Comparison of ENCODE assay signal across 11 mouse cellular contexts in genomic region chr2:128176391-128177044, GRCm38 (mm10). TPM values are rescaled to one million over a fixed set of nuclear protein-coding genes. Genes with fewer than 3 reads are reported as not detected.
DNase-seq lines count a peak whose midpoint lies in the region; ATAC-seq lines count a peak whose summit lies in the region.
"Had no signal": no experiment of that assay in that cellular context is flagged by ENCODE, and none has a peak within 500 bp of the region (broad histone marks: within the 10 kb centered on the region; RNA-seq: fewer than 3 reads in every experiment).

No protein-coding gene starts in this region.

- no peak overlapping the region for H3K4me3 ChIP-seq in heart, embryonic 10.5 days
- H3K4me3 ChIP-seq in midbrain, embryonic 10.5 days: no peak overlapping the region
- H3K4me3 ChIP-seq in midbrain, embryonic 11.5 days (ENCODE audit: low read depth, low read length): no peak overlapping the region
- H3K4me3 ChIP-seq in heart, embryonic 16.5 days (ENCODE audit: low read length): no peak overlapping the region

- peak overlapping the region; percentile 78; the same call in 1 of the 2 replicates for H3K27ac ChIP-seq in heart, embryonic 10.5 days
- H3K27ac ChIP-seq in midbrain, embryonic 10.5 days (replicated peaks): 0 out of 2 replicates have a peak overlapping the region, but pooled peaks have one; percentile 13
- H3K27ac ChIP-seq in midbrain, embryonic 11.5 days (ENCODE audit: low read depth, low read length): no peak overlapping the region
- H3K27ac ChIP-seq in heart, embryonic 16.5 days (ENCODE audit: low read length): peak overlapping the region; percentile 44

- no peaks in the 10 kb centered on the region for H3K9me3 ChIP-seq in heart, embryonic 10.5 days
- no peaks in the 10 kb centered on the region for H3K9me3 ChIP-seq in midbrain, embryonic 10.5 days (replicated peaks)
- H3K9me3 ChIP-seq in midbrain, embryonic 11.5 days (ENCODE audit: control insufficient read depth, low read length): no peaks in the 10 kb centered on the region
- no peaks in the 10 kb centered on the region for H3K9me3 ChIP-seq in heart, embryonic 16.5 days (replicated peaks; ENCODE audit: control insufficient read depth, low read length)

- H3K9ac ChIP-seq in midbrain, embryonic 11.5 days (ENCODE audit: low read length): no peak overlapping the region
- H3K9ac ChIP-seq in heart, embryonic 16.5 days (ENCODE audit: low read length): no peak overlapping the region; the same call in 1 of the 2 replicates

- no peak for DNase-seq in heart, embryonic 10.5 days (ENCODE audit: low spot score)
- DNase-seq in heart, postnatal 36 days: no peak
- no peak for DNase-seq in midbrain, embryonic 10.5 days (ENCODE audit: low spot score)
- DNase-seq in midbrain, embryonic 11.5 days (ENCODE audit: low spot score, missing footprints): no peak
- peak; percentile 58 for DNase-seq in retina, postnatal 1 day
- no peak for DNase-seq in left cerebral cortex, adult 9 months (ENCODE audit: low spot score in 2 of 2)
- DNase-seq: layer of hippocampus, adult 9-11 months; lung, adult 2 months; thymus, postnatal 25 days had no signal

- WGBS in heart, embryonic 10.5 days: 56% methylated on average over 12 of the region's 12 CpGs
- 71% methylated on average over 12 of the region's 12 CpGs for WGBS in midbrain, embryonic 10.5 days
- WGBS in midbrain, embryonic 11.5 days: 62% methylated on average over 12 of the region's 12 CpGs
- 32% methylated on average over 12 of the region's 12 CpGs for WGBS in heart, embryonic 16.5 days

- intact Hi-C loops in heart, postnatal 36 days (cut with DNase I): no loop called here

- no peak for ATAC-seq in midbrain, embryonic 11.5 days (ENCODE audit: low FRiP score)
- no peak for ATAC-seq in heart, embryonic 16.5 days (replicated peaks; ENCODE audit: extremely low read depth, insufficient read depth, low FRiP score)
- ATAC-seq in megakaryocyte progenitor cell, adult 5-6 weeks (replicated peaks; ENCODE audit: poor library complexity): no peak

- H3K4me2 ChIP-seq in midbrain, embryonic 11.5 days: no peak overlapping the region
- H3K4me2 ChIP-seq in heart, embryonic 16.5 days (ENCODE audit: low read depth, low read length): no peak overlapping the region

- H3K27me3 ChIP-seq in heart, embryonic 10.5 days (ENCODE audit: insufficient read depth, poor library complexity, severe bottlenecking): no peaks in the 10 kb centered on the region
- H3K27me3 ChIP-seq in midbrain, embryonic 10.5 days (ENCODE audit: low read depth, poor library complexity, severe bottlenecking): no peaks in the 10 kb centered on the region
- no peaks in the 10 kb centered on the region for H3K27me3 ChIP-seq in midbrain, embryonic 11.5 days (ENCODE audit: control insufficient read depth, insufficient read depth, low read length)
- no peaks in the 10 kb centered on the region for H3K27me3 ChIP-seq in heart, embryonic 16.5 days (ENCODE audit: control insufficient read depth, insufficient read depth, low read length)

- H3K36me3 ChIP-seq in heart, embryonic 10.5 days: no peaks in the 10 kb centered on the region
- no peaks in the 10 kb centered on the region for H3K36me3 ChIP-seq in midbrain, embryonic 10.5 days
- no peaks in the 10 kb centered on the region for H3K36me3 ChIP-seq in midbrain, embryonic 11.5 days (ENCODE audit: control insufficient read depth, insufficient read depth, low read length)
- no peaks in the 10 kb centered on the region for H3K36me3 ChIP-seq in heart, embryonic 16.5 days (ENCODE audit: control insufficient read depth, insufficient read depth)

- peaks cover 61% of the 10 kb centered on the region for H3K4me1 ChIP-seq in heart, embryonic 10.5 days
- H3K4me1 ChIP-seq in midbrain, embryonic 10.5 days: peaks cover 47% of the 10 kb centered on the region
- no peaks in the 10 kb centered on the region; the same call in 1 of the 2 replicates for H3K4me1 ChIP-seq in midbrain, embryonic 11.5 days (ENCODE audit: control insufficient read depth, insufficient read depth, low read length)
- H3K4me1 ChIP-seq in heart, embryonic 16.5 days (ENCODE audit: control insufficient read depth, insufficient read depth, low read length): peaks cover 44% of the 10 kb centered on the region

RNA-seq across cellular contexts. Expression of gene Bcl2l11, which starts 50.7 kb away (rescaled TPM):
- 16.9 and 17.4 TPM in 2 replicates for polyA plus RNA-seq in heart, embryonic 10.5 days (2016; fragmentation: Nextera tagmentation; extraction: Ambion mirVana)
- 10 to 100 TPM; 17.7 to 21.9 TPM for total RNA-seq in heart, postnatal 36 days (2021)
- polyA plus RNA-seq in midbrain, embryonic 10.5 days (2016; fragmentation: Nextera tagmentation; extraction: Ambion mirVana): 25.0 and 25.1 TPM in 2 replicates
- 15.1 and 16.9 TPM in 2 replicates for polyA plus RNA-seq in midbrain, embryonic 11.5 days (2014; fragmentation: Nextera tagmentation; extraction: Ambion mirVana)
- polyA plus RNA-seq in heart, embryonic 16.5 days (2015; fragmentation: Nextera tagmentation; extraction: Ambion mirVana): 20.4 and 23.2 TPM in 2 replicates
- total RNA-seq in megakaryocyte progenitor cell, adult 5-6 weeks (2015): 10.1 and 11.9 TPM in 2 replicates
- total RNA-seq in megakaryocyte progenitor cell, adult 5-6 weeks (2017): 8.8 and 16.0 TPM in 2 replicates
